Mouse (Mus musculus): ENCODE results near the gene Olfr519. TPM values are rescaled to one million over a fixed set of nuclear protein-coding genes. Genes with fewer than 3 reads are reported as not detected.

Olfr519 gene
- polyA plus RNA-seq, 1 experiment from 2014 or later, result not detected

GRCm38 (mm10) chr7:108928280-108929188, 34.3 kb upstream of the Olfr519 start:
- Histone ChIP-seq H3K4me1 (ENCODE audit: control insufficient read depth, insufficient read depth, low read length) (no peaks in the 10 kb centered on the region), H3K4me2 (ENCODE audit: low read length) (no peak overlapping the region), H3K9ac (replicated peaks; ENCODE audit: low read length) (no peak overlapping the region), H3K36me3 (ENCODE audit: control insufficient read depth, insufficient read depth, low read length) (no peaks in the 10 kb centered on the region), H3K27ac (replicated peaks; ENCODE audit: low read depth, low read length) (no peak overlapping the region), H3K9me3 (ENCODE audit: control insufficient read depth, low read length) (no peaks in the 10 kb centered on the region), H3K4me3 (replicated peaks; ENCODE audit: low read depth, low read length) (no peak overlapping the region), H3K27me3 (ENCODE audit: control insufficient read depth, insufficient read depth, low read length) (no peaks in the 10 kb centered on the region)
- no peak for DNase-seq
- WGBS, result 84% methylated on average over 11 of the region's 11 CpGs
- no peak for ATAC-seq (ENCODE audit: low FRiP score, low TSS enrichment)

DNA sequence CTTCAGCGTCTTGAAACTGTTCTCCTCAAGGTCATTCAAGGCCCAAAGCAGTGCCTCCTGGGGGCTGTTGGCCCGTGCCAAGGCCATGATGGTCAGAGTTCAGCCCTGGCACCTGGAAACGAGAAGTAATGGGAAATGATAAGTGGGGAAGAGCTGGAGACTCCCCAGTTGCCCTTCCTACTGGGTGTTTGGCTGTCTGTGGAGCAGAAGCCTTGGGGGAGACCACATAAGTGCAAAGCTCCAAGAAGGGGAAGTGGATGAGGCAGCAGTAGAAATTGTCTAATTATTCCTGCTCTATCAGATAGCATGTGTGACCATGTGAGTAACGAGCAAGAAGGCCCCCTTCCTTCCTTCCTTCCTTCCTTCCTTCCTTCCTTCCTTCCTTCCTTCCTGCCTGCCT, 32.8 kb upstream of the Olfr519 start:
- no peak overlapping the region for H3K27ac ChIP-seq (replicated peaks; ENCODE audit: low read depth, low read length)

GRCm38 (mm10) chr7:108903969-108904368, 9.7 kb upstream of the Olfr519 start:
- Histone ChIP-seq H3K4me2 (ENCODE audit: low read length) (no peak overlapping the region), H3K4me3 (replicated peaks; ENCODE audit: low read depth, low read length) (no peak overlapping the region), H3K9me3 (ENCODE audit: control insufficient read depth, low read length) (no peaks in the 10 kb centered on the region), H3K9ac (replicated peaks; ENCODE audit: low read length) (no peak overlapping the region), H3K4me1 (ENCODE audit: control insufficient read depth, insufficient read depth, low read length) (no peaks in the 10 kb centered on the region), H3K27ac (replicated peaks; ENCODE audit: low read depth, low read length) (no peak overlapping the region), H3K36me3 (ENCODE audit: control insufficient read depth, insufficient read depth, low read length) (no peaks in the 10 kb centered on the region), H3K27me3 (ENCODE audit: control insufficient read depth, insufficient read depth, low read length) (no peaks in the 10 kb centered on the region)
- 87% methylated on average over 2 of the region's 2 CpGs for WGBS
- DNase-seq (no peak), ATAC-seq (ENCODE audit: low FRiP score, low TSS enrichment) (no peak)

More for the DNA sequence above, 32.8 kb upstream of the Olfr519 start:
- DNase-seq (no peak), ATAC-seq (ENCODE audit: low FRiP score, low TSS enrichment) (no peak)
- H3K9ac ChIP-seq (replicated peaks; ENCODE audit: low read length), result no peak overlapping the region
- H3K27me3 ChIP-seq (ENCODE audit: control insufficient read depth, insufficient read depth, low read length), result no peaks in the 10 kb centered on the region
- H3K36me3 ChIP-seq (ENCODE audit: control insufficient read depth, insufficient read depth, low read length), result no peaks in the 10 kb centered on the region
- no peak overlapping the region for H3K4me2 ChIP-seq (ENCODE audit: low read length)
- H3K4me1 ChIP-seq (ENCODE audit: control insufficient read depth, insufficient read depth, low read length), result no peaks in the 10 kb centered on the region
- H3K9me3 ChIP-seq (ENCODE audit: control insufficient read depth, low read length), result no peaks in the 10 kb centered on the region
- no peak overlapping the region for H3K4me3 ChIP-seq (replicated peaks; ENCODE audit: low read depth, low read length)
- WGBS, result 74% methylated on average over 4 of the region's 4 CpGs

DNA sequence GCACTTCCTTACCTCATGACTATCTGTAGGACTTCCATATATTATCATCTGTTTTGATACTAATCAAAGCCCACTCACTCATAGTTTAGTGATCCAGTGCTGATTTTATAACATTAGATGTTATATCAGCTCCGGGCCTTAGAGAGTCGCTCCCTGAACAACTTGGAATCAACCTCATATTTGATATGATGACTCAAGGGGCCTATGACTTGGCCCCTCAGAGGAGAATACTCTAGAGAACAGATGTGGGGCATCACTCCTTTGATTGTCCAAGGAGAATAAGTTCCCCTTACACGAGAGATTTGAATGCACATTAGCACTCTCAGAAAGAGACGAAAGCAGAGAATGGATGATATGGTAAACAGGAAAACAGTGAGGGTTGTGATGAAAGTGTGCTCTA, 9.3 kb downstream of the Olfr519 start, which contains the start of gene Olfr518:
Olfr518 (minus strand) TSS at position 101 of the 400 bp plus-strand sequence.
- no peak for ATAC-seq (ENCODE audit: low FRiP score, low TSS enrichment)
- WGBS, result 82% methylated on average over 4 of the region's 4 CpGs
- Histone ChIP-seq H3K27me3 (ENCODE audit: control insufficient read depth, insufficient read depth, low read length) (no peaks in the 10 kb centered on the region), H3K4me2 (ENCODE audit: low read length) (no peak within 1 kb of the TSS), H3K27ac (replicated peaks; ENCODE audit: low read depth, low read length) (no peak within 1 kb of the TSS), H3K36me3 (ENCODE audit: control insufficient read depth, insufficient read depth, low read length) (no peaks in the 10 kb centered on the region), H3K9ac (replicated peaks; ENCODE audit: low read length) (no peak within 1 kb of the TSS), H3K4me3 (replicated peaks; ENCODE audit: low read depth, low read length) (no peak within 1 kb of the TSS), H3K9me3 (ENCODE audit: control insufficient read depth, low read length) (no peaks in the 10 kb centered on the region), H3K4me1 (ENCODE audit: control insufficient read depth, insufficient read depth, low read length) (no peaks in the 10 kb centered on the region)
- DNase-seq, result no peak

- Histone ChIP-seq H3K27me3 (ENCODE audit: control insufficient read depth, insufficient read depth, low read length) (no peaks in the 10 kb centered on the region), H3K4me1 (ENCODE audit: control insufficient read depth, insufficient read depth, low read length) (no peaks in the 10 kb centered on the region), H3K27ac (replicated peaks; ENCODE audit: low read depth, low read length) (no peak within 1 kb of the TSS), H3K4me2 (ENCODE audit: low read length) (no peak within 1 kb of the TSS), H3K4me3 (replicated peaks; ENCODE audit: low read depth, low read length) (no peak within 1 kb of the TSS), H3K36me3 (ENCODE audit: control insufficient read depth, insufficient read depth, low read length) (no peaks in the 10 kb centered on the region), H3K9ac (replicated peaks; ENCODE audit: low read length) (no peak within 1 kb of the TSS), H3K9me3 (ENCODE audit: control insufficient read depth, low read length) (no peaks in the 10 kb centered on the region)
- WGBS, result 63% methylated on average over 2 of the region's 2 CpGs
- no peak for DNase-seq
- ATAC-seq (ENCODE audit: low FRiP score, low TSS enrichment), result no peak
These were observed 21.9 kb downstream of the Olfr519 start, which contains the start of gene Olfr517 for GRCm38 (mm10) chr7:108872279-108872678. Gene Olfr517 (minus strand): TSS chr7:108872379.

DNA sequence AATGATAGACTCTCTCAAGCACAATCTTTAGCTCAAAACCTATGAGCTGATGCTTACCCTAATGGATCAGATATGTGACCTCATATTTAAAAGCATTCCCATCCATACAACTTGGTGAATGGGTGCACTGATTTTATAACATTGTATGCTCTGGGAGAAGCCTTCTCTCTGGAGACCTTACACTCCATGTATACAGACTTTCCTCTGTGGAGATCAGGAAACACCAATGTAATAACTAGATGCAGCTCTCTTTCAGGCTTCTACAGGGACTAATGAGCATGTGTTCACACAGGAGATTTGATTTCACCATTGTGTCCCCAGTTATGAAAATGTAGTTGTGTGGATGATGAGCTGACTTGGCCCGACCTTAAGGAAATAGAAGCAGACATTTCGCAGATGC, 43.8 kb downstream of the Olfr519 start, which contains the start of gene Olfr516:
Olfr516 (minus strand) TSS at position 101 of the 400 bp plus-strand sequence.
- no peak within 1 kb of the TSS for H3K9ac ChIP-seq (replicated peaks; ENCODE audit: low read length)
- H3K36me3 ChIP-seq (ENCODE audit: control insufficient read depth, insufficient read depth, low read length), result no peaks in the 10 kb centered on the region
- no peak within 1 kb of the TSS for H3K27ac ChIP-seq (replicated peaks; ENCODE audit: low read depth, low read length)
- H3K27me3 ChIP-seq (ENCODE audit: control insufficient read depth, insufficient read depth, low read length), result no peaks in the 10 kb centered on the region
- WGBS, result 91% methylated on average over 2 of the region's 2 CpGs
- ATAC-seq (ENCODE audit: low FRiP score, low TSS enrichment) (no peak), DNase-seq (no peak)
- H3K4me3 ChIP-seq (replicated peaks; ENCODE audit: low read depth, low read length), result no peak within 1 kb of the TSS
- H3K4me1 ChIP-seq (ENCODE audit: control insufficient read depth, insufficient read depth, low read length), result no peaks in the 10 kb centered on the region
- H3K9me3 ChIP-seq (ENCODE audit: control insufficient read depth, low read length), result no peaks in the 10 kb centered on the region
- H3K4me2 ChIP-seq (ENCODE audit: low read length), result no peak within 1 kb of the TSS

Other genes with a start within 250 kb of the Olfr519 start
- 0.05 TPM in 1 of 2 replicates, not detected in the other for gene Olfr509, start 242.5 kb downstream of the Olfr519 start, polyA plus RNA-seq (2014; fragmentation: Nextera tagmentation; extraction: Ambion mirVana)
- not detected in 2 replicates for gene Olfr510, start 228.0 kb downstream of the Olfr519 start, polyA plus RNA-seq (2014; fragmentation: Nextera tagmentation; extraction: Ambion mirVana)
- not detected in 2 replicates for gene Olfr512, start 181.1 kb downstream of the Olfr519 start, polyA plus RNA-seq (2014; fragmentation: Nextera tagmentation; extraction: Ambion mirVana)
- gene Olfr513, start 143.4 kb downstream of the Olfr519 start, polyA plus RNA-seq (2014; fragmentation: Nextera tagmentation; extraction: Ambion mirVana), result not detected in 2 replicates
- gene Olfr514, start 68.4 kb downstream of the Olfr519 start, polyA plus RNA-seq (2014; fragmentation: Nextera tagmentation; extraction: Ambion mirVana), result not detected in 2 replicates
- not detected in 2 replicates for gene Olfr516, start 43.9 kb downstream of the Olfr519 start, polyA plus RNA-seq (2014; fragmentation: Nextera tagmentation; extraction: Ambion mirVana)
- not detected in 2 replicates for gene Olfr517, start 22.0 kb downstream of the Olfr519 start, polyA plus RNA-seq (2014; fragmentation: Nextera tagmentation; extraction: Ambion mirVana)
- not detected in 2 replicates for gene Olfr518, start 9.4 kb downstream of the Olfr519 start, polyA plus RNA-seq (2014; fragmentation: Nextera tagmentation; extraction: Ambion mirVana)
- 0.04 TPM in 1 of 2 replicates, not detected in the other for gene Nlrp10, start 35.8 kb upstream of the Olfr519 start, polyA plus RNA-seq (2014; fragmentation: Nextera tagmentation; extraction: Ambion mirVana)
- gene Eif3f, start 40.0 kb upstream of the Olfr519 start, polyA plus RNA-seq (2014; fragmentation: Nextera tagmentation; extraction: Ambion mirVana), result 81.3 and 94.1 TPM in 2 replicates
- gene Tub, start 55.9 kb upstream of the Olfr519 start, polyA plus RNA-seq (2014; fragmentation: Nextera tagmentation; extraction: Ambion mirVana), result 39.3 and 47.4 TPM in 2 replicates
- 33.6 and 36.1 TPM in 2 replicates for gene Ric3, start 188.9 kb upstream of the Olfr519 start, polyA plus RNA-seq (2014; fragmentation: Nextera tagmentation; extraction: Ambion mirVana)

Data from midbrain, embryonic 14.5 days (tissue).